Mouse (Mus musculus): ENCODE data around the gene Tcf12.

Tcf12 gene

GRCm38 (mm10) chr9:72111622-72112550, at the start of gene Tcf12:
Gene Tcf12 (minus strand): TSS chr9:72111871.
- DNase-seq = peak; percentile 86

GRCm38 (mm10) chr9:72158392-72158791, 46.7 kb upstream of the Tcf12 start:
- DNase-seq = no peak

GRCm38 (mm10) chr9:72157091-72157490, 45.4 kb upstream of the Tcf12 start:
- no peak for DNase-seq

- peak; percentile 41 for DNase-seq
Measured at GRCm38 (mm10) chr9:72155250-72156138, 43.8 kb upstream of the Tcf12 start.

- DNase-seq = no peak
Measured at GRCm38 (mm10) chr9:72144148-72144547, 32.5 kb upstream of the Tcf12 start.

- DNase-seq = no peak
Measured at GRCm38 (mm10) chr9:72137899-72138298, 26.2 kb upstream of the Tcf12 start.

- no peak for DNase-seq
Measured at GRCm38 (mm10) chr9:72133772-72134245, 22.1 kb upstream of the Tcf12 start.

GRCm38 (mm10) chr9:72133089-72133771, 21.6 kb upstream of the Tcf12 start:
- DNase-seq = peak; percentile 86

GRCm38 (mm10) chr9:72132728-72133088, 21.0 kb upstream of the Tcf12 start:
- no peak for DNase-seq

- DNase-seq = no peak
Measured at GRCm38 (mm10) chr9:72129884-72130283, 18.2 kb upstream of the Tcf12 start.

- no peak for DNase-seq
Measured at GRCm38 (mm10) chr9:72125442-72125841, 13.8 kb upstream of the Tcf12 start.

- no peak for DNase-seq
Measured at GRCm38 (mm10) chr9:72118490-72118889, 6.8 kb upstream of the Tcf12 start.

GRCm38 (mm10) chr9:72111004-72111621, 558 bp downstream of the Tcf12 start:
- DNase-seq = peak; percentile 62

- DNase-seq = peak; percentile 46
Measured at GRCm38 (mm10) chr9:72110627-72111003, 1.1 kb downstream of the Tcf12 start.

GRCm38 (mm10) chr9:72103471-72103870, 8.2 kb downstream of the Tcf12 start:
- DNase-seq = no peak

- DNase-seq = no peak
Measured at GRCm38 (mm10) chr9:72099945-72100685, 11.6 kb downstream of the Tcf12 start.

- no peak for DNase-seq
Measured at GRCm38 (mm10) chr9:72098056-72098455, 13.6 kb downstream of the Tcf12 start.

GRCm38 (mm10) chr9:72097083-72097482, 14.6 kb downstream of the Tcf12 start:
- no peak for DNase-seq

GRCm38 (mm10) chr9:72094675-72095074, 17.0 kb downstream of the Tcf12 start:
- DNase-seq = no peak

- no peak for DNase-seq
Measured at GRCm38 (mm10) chr9:72092191-72092590, 19.5 kb downstream of the Tcf12 start.

GRCm38 (mm10) chr9:72088893-72089611, 22.6 kb downstream of the Tcf12 start:
- DNase-seq = no peak
